Mouse (Mus musculus): ENCODE results near the gene 2300003K06Rik.
"Not testable (repeated sequence)": the region's sequence is repeated elsewhere in the genome, so short reads cannot be mapped to it uniquely, and the experiment has no call there.

2300003K06Rik gene

DNA sequence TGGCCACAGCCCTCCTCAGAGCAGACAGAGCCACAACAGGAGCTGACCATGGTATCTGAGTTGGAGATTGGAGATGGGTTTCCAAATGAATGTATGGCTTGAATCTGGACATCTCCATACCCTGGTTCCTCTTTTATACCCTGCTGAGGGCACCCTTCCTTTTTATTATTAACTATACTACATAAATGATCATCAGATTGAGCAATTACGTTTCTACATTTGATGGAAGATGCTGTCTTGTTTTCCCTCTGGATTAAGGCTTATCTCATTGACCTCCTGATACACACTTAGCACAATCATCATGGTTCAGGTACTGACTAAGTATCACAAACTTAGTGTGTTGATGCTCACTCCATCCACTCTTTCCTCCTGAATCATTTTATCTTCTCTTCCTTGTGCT lies at the start of gene 2300003K06Rik:
Gene 2300003K06Rik (minus strand): TSS at position 101 of the 400 bp plus-strand sequence.
- DNase-seq (ENCODE audit: low read depth, low spot score): no peak

DNA sequence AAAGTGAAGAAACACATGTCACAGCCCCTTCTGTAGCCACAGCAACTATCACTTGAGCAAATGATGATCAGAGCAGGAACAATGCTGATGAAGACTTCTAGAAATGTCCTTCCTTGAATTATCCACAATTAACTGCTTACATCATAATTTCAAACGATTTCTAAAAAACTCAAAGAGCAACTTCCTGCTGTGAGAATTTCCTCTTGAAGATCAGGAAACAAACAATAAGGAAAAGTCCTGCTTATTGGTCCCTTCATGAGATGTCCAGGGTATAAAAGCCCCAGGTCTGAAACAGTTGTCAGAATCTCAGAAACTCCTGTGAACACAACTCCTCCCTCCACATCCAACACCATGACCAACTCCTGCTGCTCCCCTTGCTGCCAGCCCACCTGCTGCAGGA lies 41.0 kb upstream of the 2300003K06Rik start, which contains the start of gene Gm11567:
Gene Gm11567 (plus strand): TSS at position 301 of the 400 bp plus-strand sequence.
- not testable (repeated sequence) for DNase-seq (ENCODE audit: low read depth, low spot score)

DNA sequence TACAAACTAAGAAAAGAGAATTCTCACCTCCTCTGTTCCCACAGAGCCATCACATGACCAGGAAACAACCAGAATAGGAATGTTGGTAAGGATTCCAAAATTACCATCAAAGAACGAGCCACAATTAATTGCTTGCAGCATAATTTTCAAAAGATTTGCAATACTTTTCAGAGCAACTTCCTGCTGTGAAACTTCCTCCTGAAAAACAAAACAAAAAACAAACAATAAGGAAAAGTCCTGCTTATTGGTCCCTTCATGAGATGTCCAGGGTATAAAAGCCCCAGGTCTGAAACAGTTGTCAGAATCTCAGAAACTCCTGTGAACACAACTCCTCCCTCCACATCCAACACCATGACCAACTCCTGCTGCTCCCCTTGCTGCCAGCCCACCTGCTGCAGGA lies 35.2 kb upstream of the 2300003K06Rik start, which contains the start of gene Krtap9-1:
Gene Krtap9-1 (plus strand): TSS at position 301 of the 400 bp plus-strand sequence.
- not testable (repeated sequence) for DNase-seq (ENCODE audit: low read depth, low spot score)

DNA sequence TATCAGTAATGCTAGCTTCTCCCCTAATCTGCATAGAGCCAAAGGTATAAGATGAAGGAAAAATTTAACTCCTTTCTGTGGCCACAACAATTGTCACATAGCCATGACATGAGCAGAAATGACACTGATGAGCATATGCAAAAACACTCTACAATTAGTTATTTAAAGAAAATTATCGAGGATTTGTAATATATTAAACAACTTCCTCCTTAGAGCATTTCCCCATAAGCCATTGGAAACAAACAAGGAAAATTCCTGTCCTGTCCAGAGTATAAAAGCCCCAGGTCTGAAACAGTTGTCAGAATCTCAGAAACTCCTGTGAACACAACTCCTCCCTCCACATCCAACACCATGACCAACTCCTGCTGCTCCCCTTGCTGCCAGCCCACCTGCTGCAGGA lies 26.3 kb upstream of the 2300003K06Rik start, which contains the start of gene Gm11559:
Gene Gm11559 (plus strand): TSS at position 301 of the 400 bp plus-strand sequence.
- not testable (repeated sequence) for DNase-seq (ENCODE audit: low read depth, low spot score)

DNA sequence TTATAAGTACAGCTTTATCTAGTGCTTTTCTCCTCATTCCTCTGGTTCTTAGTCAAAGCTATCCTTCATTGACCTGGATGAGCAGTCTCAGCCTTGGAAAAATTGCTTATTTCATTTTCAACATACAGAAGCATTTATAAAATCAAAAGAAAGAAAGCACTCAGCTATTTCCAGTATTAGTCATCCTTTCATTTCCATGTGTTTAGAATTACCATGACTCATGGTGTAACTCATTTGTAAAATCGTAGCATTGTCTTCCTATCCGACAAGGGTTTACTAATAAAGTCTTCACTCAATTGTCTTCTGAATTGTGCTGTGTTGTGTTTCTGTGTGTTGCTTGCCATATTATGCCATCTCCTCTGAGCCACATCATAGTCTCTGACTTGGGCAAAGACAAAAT lies 20.9 kb upstream of the 2300003K06Rik start:
- no peak for DNase-seq (ENCODE audit: low read depth, low spot score)

DNA sequence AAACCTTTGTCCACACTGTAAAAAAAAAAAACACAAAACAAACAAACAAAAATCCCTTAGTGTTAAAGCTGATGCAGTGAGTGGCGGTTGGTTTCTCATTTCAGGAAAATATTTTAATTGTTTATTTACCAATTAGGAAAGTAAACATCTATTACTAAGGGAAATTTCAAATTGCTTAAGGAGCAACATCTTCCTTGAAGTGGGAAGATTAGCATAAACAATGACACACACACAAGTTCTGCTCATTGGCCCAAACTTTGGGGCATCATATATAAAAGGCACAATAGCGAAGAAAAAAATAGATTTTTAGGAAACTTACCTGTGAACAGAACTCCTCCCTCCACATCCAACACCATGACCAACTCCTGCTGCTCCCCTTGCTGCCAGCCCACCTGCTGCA lies 19.8 kb upstream of the 2300003K06Rik start, which contains the start of gene Gm11568:
Gene Gm11568 (plus strand): TSS at position 301 of the 400 bp plus-strand sequence.
- DNase-seq (ENCODE audit: low read depth, low spot score): no peak

DNA sequence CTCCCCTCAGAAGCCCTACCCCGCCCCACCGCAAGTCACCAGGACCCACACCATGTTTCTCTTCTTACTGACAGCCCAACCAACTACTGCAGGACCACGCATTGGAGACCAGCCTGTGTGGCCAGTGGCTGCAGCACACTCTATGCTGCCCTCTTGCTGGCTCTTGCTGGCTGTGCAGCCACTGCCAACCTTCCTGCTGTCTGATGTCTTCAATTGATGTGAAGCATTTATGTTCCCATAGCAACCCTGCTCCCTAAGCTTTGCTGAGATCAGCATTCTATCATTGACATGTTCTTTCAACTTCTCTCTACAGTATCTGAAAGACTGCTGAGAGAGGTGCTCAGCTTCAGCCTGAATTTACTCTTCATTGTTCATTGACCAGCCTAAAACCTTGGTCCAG lies 16.3 kb upstream of the 2300003K06Rik start:
- DNase-seq (ENCODE audit: low read depth, low spot score): no peak

DNA sequence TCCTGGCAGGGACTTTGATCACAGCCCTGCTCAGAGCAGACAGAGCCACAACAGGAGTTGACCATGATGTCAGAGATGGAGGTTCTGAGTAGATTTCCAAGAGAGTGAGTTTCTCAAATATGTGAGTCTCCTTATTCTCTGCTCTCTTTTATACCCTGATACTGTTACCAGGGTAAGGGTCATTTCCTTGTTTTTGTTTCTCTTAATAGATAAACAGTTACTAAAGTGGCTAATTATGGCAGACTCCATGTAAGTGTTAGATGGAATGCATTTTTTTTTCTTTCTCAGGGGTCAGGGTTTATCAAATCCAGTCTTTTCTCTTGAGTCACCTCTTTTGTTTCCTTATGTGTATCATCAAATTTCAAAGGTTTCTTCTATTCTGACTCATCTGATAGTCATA lies 13.6 kb upstream of the 2300003K06Rik start, which contains the start of gene Krtap4-16:
Gene Krtap4-16 (minus strand): TSS at position 101 of the 400 bp plus-strand sequence.
- no peak for DNase-seq (ENCODE audit: low read depth, low spot score)

DNA sequence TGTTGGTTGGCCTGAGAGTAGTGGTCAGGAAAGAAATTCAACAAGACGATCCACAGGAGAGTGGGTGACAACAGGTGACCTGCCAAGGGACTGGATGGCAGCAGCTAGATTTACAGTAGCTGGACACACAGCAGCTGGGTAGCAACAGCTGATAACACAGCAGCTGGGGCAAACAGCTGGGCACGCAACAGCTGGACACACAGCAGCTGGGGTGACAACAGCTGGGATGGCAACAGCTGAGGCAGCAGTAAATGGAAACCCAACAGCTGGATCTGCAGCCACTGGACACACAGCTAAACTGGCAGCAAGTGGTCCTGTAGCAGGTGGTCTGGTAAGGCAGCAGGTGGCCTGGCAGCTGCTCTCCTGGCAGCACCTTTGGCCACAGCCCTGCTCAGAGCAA lies 8.9 kb upstream of the 2300003K06Rik start:
- DNase-seq (ENCODE audit: low read depth, low spot score): no peak

DNA sequence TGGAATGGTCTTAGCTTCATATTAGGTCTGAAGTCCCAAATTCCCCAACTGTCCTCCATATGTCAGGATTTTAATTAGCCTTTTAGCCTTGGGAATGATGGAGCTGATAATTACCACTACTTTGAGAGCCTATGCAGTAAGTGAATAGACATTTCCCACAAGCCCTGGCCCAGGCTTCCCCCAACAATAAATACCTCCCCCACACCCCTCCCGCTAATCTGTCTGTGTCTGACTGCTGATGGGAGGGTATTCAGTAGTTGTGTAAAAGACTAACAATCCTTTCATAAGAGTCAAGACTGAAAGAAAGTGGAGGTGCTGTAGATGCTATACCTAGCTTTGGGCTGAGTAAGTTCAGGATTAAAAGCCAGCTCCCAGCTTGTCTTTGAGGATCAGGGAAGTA lies 4.3 kb upstream of the 2300003K06Rik start:
- DNase-seq (ENCODE audit: low read depth, low spot score): no peak

DNA sequence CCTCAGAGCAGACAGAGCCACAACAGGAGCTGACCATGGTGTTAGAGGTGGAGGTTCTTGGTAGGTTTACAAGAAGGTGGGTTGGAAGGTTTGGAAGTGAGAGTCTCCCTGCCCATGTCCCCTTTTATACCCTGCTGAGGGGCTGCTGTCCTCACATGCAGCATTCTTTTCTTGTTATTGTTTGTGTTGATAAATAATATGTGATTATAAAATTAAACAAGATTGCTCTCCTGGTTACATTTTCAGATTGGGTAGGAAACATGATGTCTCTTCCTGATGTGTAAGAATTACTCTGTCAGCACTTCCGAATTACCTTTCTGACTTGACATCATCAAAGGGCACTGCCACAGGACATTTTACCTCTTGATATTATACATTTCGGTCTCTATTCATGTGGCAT lies 22.3 kb downstream of the 2300003K06Rik start, which contains the start of gene Gm11564:
Gene Gm11564 (minus strand): TSS at position 101 of the 400 bp plus-strand sequence.
- DNase-seq (ENCODE audit: low read depth, low spot score): not testable (repeated sequence)

DNA sequence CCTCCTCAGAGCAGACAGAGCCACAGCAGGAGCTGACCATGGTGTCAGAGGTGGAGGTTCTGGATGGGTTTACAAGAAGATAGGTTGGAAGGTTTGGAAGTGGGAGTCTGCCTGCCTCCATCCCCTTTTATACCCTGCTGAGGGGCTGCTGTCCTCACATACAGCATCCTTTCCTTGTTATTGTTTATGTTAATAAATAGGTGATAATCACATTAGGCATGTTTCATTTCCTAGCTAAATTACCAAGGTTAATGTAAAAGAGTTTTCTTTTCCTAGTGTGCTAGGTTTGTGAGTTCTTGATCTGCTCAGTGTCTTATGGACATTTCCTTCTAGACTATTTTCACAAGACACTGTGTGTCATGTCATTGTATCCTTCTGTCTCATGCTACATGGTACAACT lies 28.1 kb downstream of the 2300003K06Rik start, which contains the start of gene Krtap4-13:
Gene Krtap4-13 (minus strand): TSS at position 101 of the 400 bp plus-strand sequence.
- DNase-seq (ENCODE audit: low read depth, low spot score): not testable (repeated sequence)

DNA sequence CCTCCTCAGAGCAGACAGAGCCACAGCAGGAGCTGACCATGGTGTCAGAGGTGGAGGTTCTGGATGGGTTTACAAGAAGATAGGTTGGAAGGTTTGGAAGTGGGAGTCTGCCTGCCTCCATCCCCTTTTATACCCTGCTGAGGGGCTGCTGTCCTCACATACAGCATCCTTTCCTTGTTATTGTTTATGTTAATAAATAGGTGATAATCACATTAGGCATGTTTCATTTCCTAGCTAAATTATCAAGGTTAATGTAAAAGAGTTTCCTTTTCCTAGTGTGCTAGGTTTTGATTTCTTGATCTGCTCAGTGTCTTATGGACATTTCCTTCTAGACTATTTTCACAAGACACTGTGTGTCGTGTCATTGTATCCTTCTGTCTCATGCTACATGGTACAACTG lies 33.5 kb downstream of the 2300003K06Rik start, which contains the start of gene Gm11554:
Gene Gm11554 (minus strand): TSS at position 101 of the 400 bp plus-strand sequence.
- DNase-seq (ENCODE audit: low read depth, low spot score): not testable (repeated sequence)

DNA sequence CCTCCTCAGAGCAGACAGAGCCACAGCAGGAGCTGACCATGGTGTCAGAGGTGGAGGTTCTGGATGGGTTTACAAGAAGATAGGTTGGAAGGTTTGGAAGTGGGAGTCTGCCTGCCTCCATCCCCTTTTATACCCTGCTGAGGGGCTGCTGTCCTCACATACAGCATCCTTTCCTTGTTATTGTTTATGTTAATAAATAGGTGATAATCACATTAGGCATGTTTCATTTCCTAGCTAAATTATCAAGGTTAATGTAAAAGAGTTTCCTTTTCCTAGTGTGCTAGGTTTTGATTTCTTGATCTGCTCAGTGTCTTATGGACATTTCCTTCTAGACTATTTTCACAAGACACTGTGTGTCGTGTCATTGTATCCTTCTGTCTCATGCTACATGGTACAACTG lies 39.0 kb downstream of the 2300003K06Rik start, which contains the start of gene Gm11569:
Gene Gm11569 (minus strand): TSS at position 101 of the 400 bp plus-strand sequence.
- DNase-seq (ENCODE audit: low read depth, low spot score): not testable (repeated sequence)

DNA sequence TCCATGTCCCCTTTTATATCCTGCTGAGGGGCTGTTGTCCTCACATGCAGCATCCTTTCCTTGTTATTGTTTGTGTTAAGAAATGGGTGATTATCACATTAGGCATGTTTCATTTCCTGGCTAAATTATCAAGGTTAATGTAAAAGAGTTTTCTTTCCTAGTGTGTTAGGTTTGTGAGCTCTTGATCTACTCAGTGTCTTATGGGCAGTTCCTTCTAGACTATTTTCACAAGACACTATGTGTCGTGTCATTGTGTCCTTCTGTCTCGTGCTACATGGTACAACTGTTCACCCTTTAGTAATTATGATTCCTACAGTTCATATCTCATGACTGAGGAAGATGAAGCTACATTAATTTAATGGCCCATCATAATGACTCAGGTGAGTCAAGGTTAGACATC lies 44.5 kb downstream of the 2300003K06Rik start, which contains the start of gene Gm11596:
Gene Gm11596 (minus strand): TSS at position 101 of the 400 bp plus-strand sequence.
- DNase-seq (ENCODE audit: low read depth, low spot score): no peak

All from A20 (cell line).